Mouse (Mus musculus) activated CD4-positive, CD25-positive, alpha-beta regulatory T cell (primary cell): ENCODE data around the gene Col9a3. TPM values are rescaled to one million over a fixed set of nuclear protein-coding genes. Genes with fewer than 3 reads are reported as not detected.

Source experiments
- polyA plus RNA-seq, 2 experiments: library from polyadenylated mRNA; unstranded; fragments of 100-300 nt; shearing (Covaris generic); gene quantifications; one replicate each; pipeline ENCODE4 v1.2.1; 2017

The Col9a3 gene
- polyA plus RNA-seq: 1 to 10 TPM; 1.4 to 1.9 TPM

GRCm38 (mm10) chr2:180597490-180597889 is at the start of gene Col9a3:
Gene Col9a3, plus strand, starts transcription at chr2:180597790.

DNA sequence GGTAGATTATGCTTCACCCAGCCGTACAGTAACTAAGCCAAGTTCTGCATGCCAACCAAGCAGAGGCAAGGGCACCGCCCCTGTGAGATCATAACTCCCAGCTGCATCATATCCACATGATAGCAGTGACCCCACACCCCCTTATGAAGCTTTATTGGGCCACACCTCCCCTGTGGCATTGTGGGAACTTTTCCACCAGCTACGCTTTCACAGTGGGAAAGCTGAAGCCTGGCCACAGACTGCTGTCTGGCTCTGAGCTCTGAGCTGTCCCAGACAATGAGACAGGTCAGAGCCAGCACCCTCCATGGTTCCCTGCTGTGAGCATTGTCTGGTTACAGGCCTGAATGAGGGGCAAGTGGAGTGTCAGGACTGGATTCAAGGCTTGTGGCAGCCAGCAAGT is 16.6 kb upstream of the Col9a3 start, which contains the start of gene Mrgbp:
Gene Mrgbp, plus strand, starts transcription at position 303 of the 400 bp plus-strand sequence.

GRCm38 (mm10) chr2:180589123-180589831 is 8.3 kb upstream of the Col9a3 start, which contains the start of gene Ogfr:
Gene Ogfr, plus strand, starts transcription at chr2:180589245.

GRCm38 (mm10) chr2:180642555-180643260 is 45.1 kb downstream of the Col9a3 start, which contains the start of gene Tcfl5:
Gene Tcfl5, minus strand, starts transcription at chr2:180642708.

Other genes starting within 250 kb of the Col9a3 start
- gene Slco4a1, start 141.5 kb upstream of the Col9a3 start, polyA plus RNA-seq: 1 to 10 TPM in 1 of 2 experiments, under 1 TPM in 1; 0.72 to 1.3 TPM
- gene Ntsr1, start 97.8 kb upstream of the Col9a3 start, polyA plus RNA-seq: not detected
- gene Mrgbp, start 16.5 kb upstream of the Col9a3 start, polyA plus RNA-seq: 10 to 100 TPM; 40.5 to 67.2 TPM
- gene Ogfr, start 8.5 kb upstream of the Col9a3 start, polyA plus RNA-seq: 10 to 100 TPM; 88.7 to 91.5 TPM
- under 1 TPM in 1 of 2 experiments, not detected in 1; 0.36 TPM for gene Tcfl5, start 44.9 kb downstream of the Col9a3 start, polyA plus RNA-seq
- 10 to 100 TPM; 44.4 to 46.2 TPM for gene Dido1, start 112.2 kb downstream of the Col9a3 start, polyA plus RNA-seq
- gene Gid8, start 112.3 kb downstream of the Col9a3 start, polyA plus RNA-seq: 10 to 100 TPM; 35.7 to 39.1 TPM
- 10 to 100 TPM; 55.1 to 70.2 TPM for gene Slc17a9, start 127.5 kb downstream of the Col9a3 start, polyA plus RNA-seq
- gene Bhlhe23, start 179.1 kb downstream of the Col9a3 start, polyA plus RNA-seq: under 1 TPM in 1 of 2 experiments, not detected in 1; 0.65 TPM